Mouse (Mus musculus) MN1 (cell line): ENCODE results near the gene 1700030K09Rik.

Experiments used
- DNase-seq: peaks from one replicate; pipeline ENCODE4 v3.0.0-alpha.2; 2016; ENCODE audit warnings: low spot score

Gene 1700030K09Rik

DNA sequence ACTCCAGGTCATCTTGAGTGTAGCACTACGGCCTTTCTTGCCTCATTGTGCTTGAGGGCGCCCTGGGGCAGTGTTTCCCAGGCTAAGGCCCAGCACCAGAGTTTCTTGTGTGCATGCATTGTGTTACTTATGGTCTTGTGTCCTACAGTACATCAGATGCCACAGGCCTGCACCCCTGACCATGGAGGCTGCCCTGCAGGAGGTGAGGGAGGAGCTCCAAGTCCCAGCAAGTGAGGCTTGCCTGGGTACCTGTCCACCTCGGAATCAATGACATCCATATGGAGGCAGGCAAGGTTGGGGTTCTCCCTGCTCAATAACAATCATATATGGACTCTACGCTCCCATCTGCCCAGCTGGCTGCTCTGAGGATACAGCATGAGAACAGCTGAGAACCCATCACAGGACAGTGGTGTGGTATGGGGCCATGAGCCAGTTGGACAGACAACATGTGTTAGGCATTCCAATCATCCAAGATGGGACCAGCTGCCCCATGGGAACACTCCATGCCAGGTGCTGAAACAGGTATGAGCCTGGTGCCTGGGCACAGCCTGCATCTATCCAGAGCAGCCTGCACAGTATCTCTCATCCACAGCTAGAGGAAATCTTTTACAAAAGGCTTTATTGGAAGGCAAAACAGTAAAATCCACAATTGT is 16.3 kb downstream of the 1700030K09Rik start:
- DNase-seq: no peak

- no peak for DNase-seq
Observed at GRCm38 (mm10) chr8:72464211-72464610, 20.5 kb downstream of the 1700030K09Rik start.

DNA sequence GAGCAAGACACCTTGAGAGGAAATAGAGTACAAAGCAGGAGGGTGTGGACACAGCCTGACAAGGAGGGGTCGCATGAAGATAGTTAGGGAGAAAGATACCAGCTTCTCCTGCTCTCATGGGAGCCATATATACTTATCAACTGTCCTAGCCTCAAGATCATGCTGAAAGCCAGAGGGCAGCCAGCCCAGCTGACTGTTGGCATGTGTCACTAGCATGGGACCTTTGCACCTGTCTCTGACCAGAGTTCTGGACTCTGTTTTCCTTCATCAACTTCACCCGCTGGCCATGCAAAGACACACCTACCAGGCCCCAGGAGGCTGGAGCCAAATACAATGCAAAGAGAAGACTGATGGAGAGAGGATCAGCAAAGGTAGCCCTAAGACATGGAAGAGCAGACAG is 25.6 kb downstream of the 1700030K09Rik start:
- no peak for DNase-seq

GRCm38 (mm10) chr8:72469984-72470383 is 26.3 kb downstream of the 1700030K09Rik start:
- DNase-seq: no peak

DNA sequence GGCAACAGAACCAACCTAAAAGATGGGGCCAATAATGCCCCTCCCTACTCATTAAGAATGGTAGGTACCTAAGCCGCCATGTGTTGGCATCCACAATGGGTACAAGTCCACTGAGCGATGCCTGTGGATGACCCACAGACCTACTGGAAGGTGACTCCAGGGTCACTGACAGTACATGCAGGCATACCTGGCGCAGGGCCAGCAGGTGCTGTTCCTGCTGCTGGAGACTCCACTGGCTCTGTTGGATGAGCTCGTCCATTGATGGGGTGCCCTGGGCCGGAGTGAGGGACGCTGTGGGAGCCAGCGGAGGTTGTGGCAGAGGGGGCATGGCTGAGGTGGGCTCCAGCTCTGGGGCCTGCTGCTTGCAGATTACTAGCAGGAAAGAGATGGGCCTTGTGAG is 27.0 kb downstream of the 1700030K09Rik start:
- DNase-seq: no peak

DNA sequence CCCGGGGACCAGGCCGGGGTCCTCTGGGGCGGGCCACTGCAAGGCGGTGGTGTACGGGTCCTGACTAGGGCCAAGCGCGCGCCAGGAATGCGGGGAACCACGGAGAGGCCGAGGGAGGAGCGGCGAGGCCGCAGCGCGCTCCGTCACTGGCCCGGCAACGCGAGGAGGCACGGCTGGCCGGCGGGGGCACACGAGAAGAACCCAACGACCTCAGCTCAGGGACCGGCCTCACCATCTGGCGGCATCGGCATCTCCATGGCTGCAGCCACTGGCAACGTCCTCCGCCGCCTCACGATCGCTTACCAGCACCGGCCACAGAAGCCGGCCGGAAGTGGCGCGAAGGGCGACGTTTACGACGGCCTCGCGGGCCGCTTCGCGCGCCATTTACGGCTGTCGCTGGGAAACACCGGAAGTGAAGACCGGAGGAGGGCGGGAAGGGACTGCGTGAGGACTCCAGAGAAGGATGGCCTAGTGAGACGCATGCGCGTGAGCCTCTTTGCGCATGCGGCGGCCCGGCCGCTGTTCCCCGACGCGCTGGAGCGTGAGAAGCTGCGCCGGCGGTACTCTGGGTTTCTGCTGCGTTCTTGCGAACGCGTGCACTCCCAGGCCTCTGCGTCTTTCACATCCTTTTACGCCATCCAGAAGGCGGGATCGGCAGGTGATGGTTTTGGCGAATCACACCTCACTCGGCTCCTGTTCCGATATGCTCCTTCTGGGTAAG is 31.3 kb downstream of the 1700030K09Rik start, which contains the start of gene Cherp:
Gene Cherp, minus strand, starts transcription at position 401 of the 721 bp plus-strand sequence.
- DNase-seq: peak; percentile 98

DNA sequence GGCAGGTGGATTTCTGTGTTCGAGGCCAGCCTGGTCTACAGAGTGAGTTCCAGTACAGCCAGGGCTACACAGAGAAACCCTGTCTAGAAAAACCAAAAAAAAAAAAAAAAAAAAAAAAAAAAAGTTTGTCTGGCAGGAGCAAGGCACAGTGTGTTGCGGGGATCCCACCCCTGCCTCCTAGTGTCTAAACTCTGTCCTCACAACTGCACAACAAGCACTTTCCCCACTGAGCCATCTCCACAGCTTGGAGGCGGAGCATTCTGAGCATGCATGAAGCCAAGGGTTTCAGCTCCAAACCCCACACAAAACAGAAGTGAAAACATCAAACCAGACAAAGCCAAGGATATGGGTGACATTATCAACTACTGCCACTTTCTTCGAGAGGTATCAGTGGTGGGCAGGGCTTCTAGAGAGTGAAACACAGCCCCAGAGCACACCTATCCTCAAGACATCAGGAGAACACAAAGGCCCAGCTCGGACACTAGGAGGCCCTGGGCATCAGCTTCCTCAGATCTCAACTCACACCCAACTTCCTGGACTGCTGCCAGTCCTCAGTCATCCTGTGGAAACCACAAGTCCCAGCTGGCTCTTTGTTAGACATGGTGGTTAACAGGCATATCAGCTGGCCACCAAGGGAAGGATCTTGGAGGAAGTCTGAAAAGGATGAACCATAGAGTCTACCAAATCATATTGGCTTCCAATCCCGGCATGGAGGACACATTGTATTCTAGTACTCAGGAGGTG is 41.9 kb downstream of the 1700030K09Rik start:
- DNase-seq: peak; percentile 56

DNA sequence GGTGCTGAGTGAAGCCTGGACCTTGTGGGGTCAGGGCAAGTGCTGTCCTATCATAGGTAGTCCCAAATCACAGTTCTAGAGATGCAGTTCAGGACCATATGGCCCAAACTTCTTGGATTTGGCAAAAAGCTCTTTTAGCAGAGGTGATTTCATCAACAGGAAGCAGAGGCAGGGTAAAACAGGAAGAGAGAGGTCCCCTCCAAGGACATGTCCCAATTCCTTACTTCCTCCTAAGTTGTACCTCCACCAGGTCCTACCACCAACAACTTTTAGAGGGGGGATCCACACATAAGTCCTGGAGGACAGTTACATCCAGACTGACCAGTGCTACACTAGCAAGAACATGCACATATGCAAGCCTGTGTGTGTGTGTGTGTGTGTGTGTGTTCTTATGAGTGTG is 43.3 kb downstream of the 1700030K09Rik start:
- DNase-seq: no peak

GRCm38 (mm10) chr8:72491017-72491416 is 47.3 kb downstream of the 1700030K09Rik start:
- DNase-seq: no peak

- DNase-seq: peak; percentile 58
Observed at GRCm38 (mm10) chr8:72491680-72492621, 48.3 kb downstream of the 1700030K09Rik start, which contains the start of gene Slc35e1. Slc35e1 (minus strand) TSS chr8:72492614.

- peak; percentile 98 for DNase-seq
Observed at GRCm38 (mm10) chr8:72492622-72493081, 49.0 kb downstream of the 1700030K09Rik start.

- no peak for DNase-seq
Observed at GRCm38 (mm10) chr8:72493381-72493780, 49.7 kb downstream of the 1700030K09Rik start.

- DNase-seq: no peak
Observed at GRCm38 (mm10) chr8:72495411-72496111, 51.9 kb downstream of the 1700030K09Rik start.

DNA sequence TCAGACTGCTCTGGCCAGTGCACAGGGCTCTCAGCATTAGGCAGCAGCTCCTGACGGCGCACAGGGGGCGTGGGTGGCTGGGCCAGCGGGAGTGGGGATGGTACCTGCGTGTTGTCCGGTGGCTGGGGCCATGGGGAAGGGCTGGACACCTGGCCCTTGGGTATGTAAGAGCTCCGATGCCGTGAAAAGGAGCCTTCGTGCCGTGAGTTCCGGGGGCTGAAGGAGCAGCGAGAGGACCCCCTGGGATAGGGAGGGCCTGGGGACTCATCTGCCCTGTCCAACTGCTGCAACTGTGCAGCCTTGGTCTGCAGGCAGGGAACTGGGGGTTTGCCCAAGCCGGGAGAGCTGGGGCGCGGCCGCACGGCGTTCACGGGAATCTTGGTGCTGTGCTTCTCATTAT is 52.5 kb downstream of the 1700030K09Rik start:
- DNase-seq: no peak

DNA sequence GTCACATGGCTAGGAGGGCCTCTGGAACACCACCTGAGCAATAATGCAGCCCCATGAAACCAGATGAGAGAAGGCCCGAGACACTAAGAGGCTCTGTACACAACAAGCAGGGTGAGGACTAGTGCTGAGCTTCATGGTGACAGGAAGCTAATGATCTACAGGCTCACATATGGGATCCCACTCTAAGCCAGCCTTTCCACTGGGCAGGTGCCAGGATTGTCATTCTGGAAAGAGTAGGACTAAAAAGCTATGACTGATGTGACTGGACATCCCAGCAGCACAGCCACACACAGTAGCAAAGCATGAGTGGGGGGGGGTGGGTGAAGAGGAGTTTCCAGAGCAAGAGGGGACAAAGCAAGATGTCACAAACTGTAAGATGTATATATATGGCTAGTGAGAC is 54.2 kb downstream of the 1700030K09Rik start:
- no peak for DNase-seq

- DNase-seq: no peak
Observed at GRCm38 (mm10) chr8:72498527-72498926, 54.8 kb downstream of the 1700030K09Rik start.

GRCm38 (mm10) chr8:72499521-72500284 is 56.0 kb downstream of the 1700030K09Rik start:
- no peak for DNase-seq

DNA sequence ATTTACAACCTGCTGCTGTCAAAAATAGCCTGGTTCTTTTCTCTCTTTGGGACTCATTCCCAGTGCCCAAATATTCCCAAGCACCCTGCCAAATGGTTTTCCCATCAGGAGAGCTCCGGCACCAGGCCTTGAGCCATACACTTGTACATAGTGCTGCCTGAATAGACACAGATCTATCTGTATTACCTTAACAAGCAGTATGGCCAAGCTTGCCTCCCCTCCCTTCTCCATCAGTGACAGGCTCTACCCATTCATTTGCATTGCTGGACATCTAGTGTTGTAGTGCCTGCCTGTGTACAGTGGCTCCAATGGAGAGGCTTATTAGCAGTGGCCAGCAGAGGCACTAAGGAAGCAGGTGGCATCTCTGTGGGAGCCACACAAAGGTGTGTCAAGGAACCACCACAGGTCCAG is 56.8 kb downstream of the 1700030K09Rik start:
- DNase-seq: no peak

GRCm38 (mm10) chr8:72504137-72504536 is 60.5 kb downstream of the 1700030K09Rik start:
- DNase-seq: peak; percentile 33
